Mouse (Mus musculus) neural tube, embryonic 14.5 days (tissue): ENCODE data around the gene Ankrd49. TPM values are rescaled to one million over a fixed set of nuclear protein-coding genes. Genes with fewer than 3 reads are reported as not detected.

Experiments used
- ATAC-seq: fragments of 200-750 bp; cut with Nextera tagmentation; 2 replicates; pipeline ENCODE4 v1.8.0; 2017; ENCODE audit warnings: low read depth, mild to moderate bottlenecking, moderate TSS enrichment, moderate library complexity
- H3K27ac ChIP-seq: fragments of 300-500 bp; sonication (generic); 2 replicates; pipeline ENCODE4 v1.5.1; 2014; ENCODE audit warnings: low read depth, mild to moderate bottlenecking, control low read depth, low read length, moderate library complexity, mixed read lengths
- H3K27me3 ChIP-seq: fragments of 300-500 bp; sonication (generic); 2 replicates; pipeline ENCODE4 v1.6.1; 2014; ENCODE audit warnings: low read length; ENCODE audit not compliant: control insufficient read depth, insufficient read depth
- H3K36me3 ChIP-seq: fragments of 300-500 bp; sonication (generic); 2 replicates; pipeline ENCODE4 v1.6.1; 2014; ENCODE audit warnings: low read length, mixed read lengths; ENCODE audit not compliant: control insufficient read depth, insufficient read depth
- H3K4me1 ChIP-seq: fragments of 300-500 bp; sonication (generic); 2 replicates; pipeline ENCODE4 v1.6.1; 2014; ENCODE audit warnings: low read length; ENCODE audit not compliant: control insufficient read depth, insufficient read depth
- H3K4me2 ChIP-seq: fragments of 300-500 bp; sonication (generic); 2 replicates; pipeline ENCODE4 v1.6.1; 2014; ENCODE audit warnings: mild to moderate bottlenecking, low read depth, low read length, control low read depth
- H3K4me3 ChIP-seq: fragments of 300-500 bp; sonication (generic); 2 replicates; pipeline ENCODE4 v1.5.1; 2014; ENCODE audit warnings: low read depth, low read length, control low read depth, mixed read lengths
- H3K9ac ChIP-seq: fragments of 300-500 bp; sonication (generic); replicated peaks from 2 replicates; pipeline ENCODE4 v1.6.1; 2014; ENCODE audit warnings: low read depth, mild to moderate bottlenecking, control low read depth, low read length, mixed read lengths
- H3K9me3 ChIP-seq: fragments of 300-500 bp; sonication (generic); 2 replicates; pipeline ENCODE4 v1.6.1; 2016; ENCODE audit warnings: low read length; ENCODE audit not compliant: control insufficient read depth
- WGBS: fragments of 180-500 bp; shearing (Covaris S2); extraction: QIAGEN DNeasy Blood & Tissue Kit; methylation state at CpG from one replicate; pipeline ENCODE4 v1.1.7; 2014; 5-methylcytosine and 5-hydroxymethylcytosine counted together
- polyA plus RNA-seq: library from polyadenylated mRNA; unstranded; fragments of >200 nt; fragmentation: Nextera tagmentation; extraction: Ambion mirVana; gene quantifications from 2 replicates; pipeline ENCODE4 v1.2.1, GENCODE M21; 2014

The Ankrd49 gene
- polyA plus RNA-seq, 1 experiment from 2014 or later: 25.9 TPM

- ATAC-seq: no peak
These were observed 30.7 kb downstream of the Ankrd49 start for GRCm38 (mm10) chr9:14753947-14754346.

DNA sequence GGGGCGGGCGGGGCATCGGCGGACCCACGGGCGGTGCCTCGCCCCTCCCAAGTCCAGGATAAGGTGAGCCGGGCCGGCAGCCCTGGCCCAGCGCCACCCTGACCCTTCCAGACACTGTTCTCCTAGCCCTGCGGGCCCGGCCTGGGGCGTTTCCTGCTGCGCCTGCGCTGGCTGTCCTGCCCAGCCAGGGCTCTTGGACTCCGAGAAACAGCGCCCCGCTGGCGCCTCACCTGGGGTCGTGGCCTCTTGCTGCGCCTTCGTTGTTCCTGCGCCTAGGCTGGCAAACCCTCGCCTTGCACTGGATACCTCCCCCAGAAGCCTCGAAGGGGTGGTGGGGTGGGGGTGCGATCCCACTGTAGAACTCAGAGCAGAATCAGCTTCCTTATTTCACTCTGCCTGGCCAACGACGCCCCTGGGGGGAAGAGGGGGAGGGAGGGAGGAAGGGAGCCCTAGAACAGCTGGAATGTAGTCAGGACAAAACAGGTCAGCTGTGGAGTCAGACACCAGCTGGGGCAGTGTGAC lies 32.6 kb downstream of the Ankrd49 start, which contains the start of gene Fut4:
Gene Fut4 (minus strand): TSS at position 393 of the 522 bp plus-strand sequence.
- H3K27ac ChIP-seq: no peak within 1 kb of the TSS
- peak within 1 kb of the TSS; percentile 66 for H3K9ac ChIP-seq
- no peaks in the 10 kb centered on the region for H3K36me3 ChIP-seq
- H3K4me2 ChIP-seq: peak within 1 kb of the TSS; percentile 91
- peak; percentile 85 for ATAC-seq
- WGBS: 1% methylated on average over 28 of the region's 28 CpGs
- peak within 1 kb of the TSS; percentile 46 for H3K4me3 ChIP-seq
- no peaks in the 10 kb centered on the region for H3K27me3 ChIP-seq
- 0 out of 2 replicates have a peak, but pooled peaks cover 6% of the 10 kb centered on the region for H3K4me1 ChIP-seq
- H3K9me3 ChIP-seq: no peaks in the 10 kb centered on the region

More at GRCm38 (mm10) chr9:14753947-14754346, 30.7 kb downstream of the Ankrd49 start:
- H3K4me2 ChIP-seq: no peak overlapping the region
- no peak overlapping the region for H3K9ac ChIP-seq
- no peaks in the 10 kb centered on the region for H3K9me3 ChIP-seq
- no peak overlapping the region for H3K27ac ChIP-seq
- H3K4me1 ChIP-seq: 0 out of 2 replicates have a peak, but pooled peaks cover 6% of the 10 kb centered on the region
- H3K36me3 ChIP-seq: no peaks in the 10 kb centered on the region
- no peak overlapping the region for H3K4me3 ChIP-seq
- H3K27me3 ChIP-seq: no peaks in the 10 kb centered on the region

DNA sequence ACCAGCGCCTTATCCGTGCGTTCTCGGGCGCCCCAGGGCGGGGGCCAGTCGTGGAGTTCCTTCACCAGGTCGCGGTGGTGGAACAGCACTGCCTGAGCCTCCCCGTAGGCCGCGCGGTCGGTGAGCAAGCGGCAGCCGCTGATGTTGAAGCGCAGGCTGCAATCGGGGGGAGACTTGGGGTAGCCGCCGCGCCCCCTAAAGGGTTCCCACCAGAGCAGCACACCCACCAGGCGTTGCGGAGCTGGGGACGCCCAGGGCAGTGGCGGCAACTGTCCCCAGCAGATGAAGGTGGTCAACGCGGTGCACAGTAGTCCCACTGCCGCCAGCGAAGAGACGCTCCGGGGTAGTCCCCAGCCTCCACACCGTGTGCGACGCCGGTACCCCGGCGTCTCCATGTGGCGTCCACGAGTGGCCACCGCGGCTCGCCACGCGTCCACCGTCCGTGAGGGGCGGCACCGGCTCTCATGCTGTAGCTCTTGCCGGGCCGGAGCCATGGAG lies 33.1 kb downstream of the Ankrd49 start:
- H3K4me1 ChIP-seq: 0 out of 2 replicates have a peak, but pooled peaks cover 6% of the 10 kb centered on the region
- peak overlapping the region; percentile 91 for H3K4me2 ChIP-seq
- H3K9me3 ChIP-seq: no peaks in the 10 kb centered on the region
- H3K27ac ChIP-seq: no peak overlapping the region
- H3K27me3 ChIP-seq: no peaks in the 10 kb centered on the region
- WGBS: under 1% methylated on average over 50 of the region's 50 CpGs
- H3K9ac ChIP-seq: peak overlapping the region; percentile 66
- H3K4me3 ChIP-seq: peak overlapping the region; percentile 46
- H3K36me3 ChIP-seq: no peaks in the 10 kb centered on the region
- peak; percentile 87 for ATAC-seq

GRCm38 (mm10) chr9:14750901-14751502 lies 33.7 kb downstream of the Ankrd49 start:
- H3K36me3 ChIP-seq: no peaks in the 10 kb centered on the region
- no peaks in the 10 kb centered on the region for H3K9me3 ChIP-seq
- H3K27ac ChIP-seq: no peak overlapping the region
- H3K4me1 ChIP-seq: 0 out of 2 replicates have a peak, but pooled peaks cover 6% of the 10 kb centered on the region
- H3K27me3 ChIP-seq: no peaks in the 10 kb centered on the region
- peak overlapping the region; percentile 46 for H3K4me3 ChIP-seq
- WGBS: 56% methylated on average over 42 of the region's 42 CpGs
- H3K9ac ChIP-seq: peak overlapping the region; percentile 66
- peak; percentile 6 for ATAC-seq
- peak overlapping the region; percentile 91 for H3K4me2 ChIP-seq

DNA sequence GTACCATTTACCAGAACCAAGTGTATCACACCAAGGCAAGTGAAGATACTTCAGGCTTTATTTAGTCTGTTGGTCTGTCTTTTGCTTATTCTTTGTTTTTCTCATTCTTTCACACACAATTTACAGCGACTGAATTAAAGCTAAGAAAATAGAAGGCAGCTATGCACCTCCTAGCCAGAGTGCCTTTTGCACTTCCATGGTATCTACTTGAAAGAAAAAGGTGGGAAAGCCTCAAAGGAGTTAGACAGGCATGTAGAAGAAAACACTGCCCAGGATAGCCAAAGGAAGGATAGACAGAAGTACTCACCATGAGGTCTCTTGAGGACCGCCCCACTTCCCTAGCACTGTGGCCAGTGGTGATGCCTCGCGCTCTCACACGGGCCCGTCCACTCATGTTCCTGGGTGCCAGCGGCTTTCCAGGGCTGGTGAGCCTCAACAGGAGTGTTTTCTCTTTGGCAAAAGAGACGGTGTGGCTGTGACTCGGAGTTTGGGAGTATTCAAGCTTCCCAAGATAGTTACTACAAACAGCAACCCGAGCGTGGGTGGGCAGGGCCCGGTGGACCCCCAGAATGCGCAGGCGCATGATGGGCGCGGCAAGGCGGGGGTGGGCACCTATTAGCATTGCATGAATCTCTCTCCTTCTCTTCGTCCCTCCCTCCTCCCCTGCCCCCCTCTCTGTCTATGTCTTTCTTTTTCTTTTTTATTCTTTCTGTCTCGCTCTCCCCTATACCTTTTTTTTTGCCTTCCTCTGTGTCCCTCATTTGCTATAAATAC lies 44.3 kb downstream of the Ankrd49 start, which contains the start of gene Piwil4:
Gene Piwil4 (minus strand): TSS at position 583 of the 774 bp plus-strand sequence.
- Histone ChIP-seq H3K4me1 (no peaks in the 10 kb centered on the region), H3K9ac (no peak within 1 kb of the TSS), H3K36me3 (no peaks in the 10 kb centered on the region), H3K27ac (no peak within 1 kb of the TSS), H3K4me3 (no peak within 1 kb of the TSS), H3K27me3 (no peaks in the 10 kb centered on the region), H3K4me2 (no peak within 1 kb of the TSS), H3K9me3 (no peaks in the 10 kb centered on the region)
- ATAC-seq: no peak
- WGBS: 88% methylated on average over 19 of the region's 19 CpGs

DNA sequence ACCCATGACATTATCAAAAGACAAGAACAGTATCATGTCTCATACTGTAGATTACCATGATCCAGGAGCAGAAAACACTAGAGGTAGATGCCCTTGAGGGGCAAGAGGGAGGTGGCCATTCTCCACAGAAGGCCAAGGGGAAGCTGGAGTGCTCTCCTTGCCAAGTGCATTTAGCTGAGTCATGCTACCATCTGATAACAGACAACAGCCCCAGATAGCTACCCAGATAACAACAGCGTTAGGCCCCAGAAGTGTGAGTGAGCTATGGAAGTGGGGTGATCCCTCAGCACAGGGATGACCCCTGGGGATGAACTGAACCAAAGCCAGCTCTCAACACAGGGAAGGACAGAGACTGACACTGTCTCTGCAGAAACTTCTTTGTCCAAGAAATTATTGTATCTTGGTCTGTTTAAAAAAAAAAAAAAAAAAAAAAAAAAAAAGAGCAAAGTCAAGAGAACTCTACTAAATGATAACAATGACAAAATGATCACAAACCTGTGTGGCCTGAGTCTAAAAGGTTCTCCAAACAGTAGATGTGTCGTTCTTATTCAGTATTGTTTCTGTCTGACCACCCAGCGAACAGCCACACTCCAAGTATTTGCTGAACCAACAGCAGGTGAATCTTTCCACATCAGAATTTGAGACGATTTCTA lies 45.0 kb downstream of the Ankrd49 start:
- no peak overlapping the region for H3K9ac ChIP-seq
- no peak overlapping the region for H3K4me3 ChIP-seq
- no peak overlapping the region for H3K27ac ChIP-seq
- H3K36me3 ChIP-seq: no peaks in the 10 kb centered on the region
- H3K4me2 ChIP-seq: no peak overlapping the region
- no peaks in the 10 kb centered on the region for H3K27me3 ChIP-seq
- ATAC-seq: no peak
- 80% methylated on average over 4 of the region's 4 CpGs for WGBS
- no peaks in the 10 kb centered on the region for H3K4me1 ChIP-seq
- no peaks in the 10 kb centered on the region for H3K9me3 ChIP-seq

GRCm38 (mm10) chr9:14730941-14731541 lies 53.6 kb downstream of the Ankrd49 start:
- no peaks in the 10 kb centered on the region for H3K4me1 ChIP-seq
- no peak overlapping the region for H3K4me2 ChIP-seq
- ATAC-seq: no peak
- no peaks in the 10 kb centered on the region for H3K9me3 ChIP-seq
- H3K9ac ChIP-seq: no peak overlapping the region
- H3K36me3 ChIP-seq: no peaks in the 10 kb centered on the region
- H3K27ac ChIP-seq: no peak overlapping the region
- no peaks in the 10 kb centered on the region for H3K27me3 ChIP-seq
- H3K4me3 ChIP-seq: no peak overlapping the region
- 35% methylated on average over 9 of the region's 9 CpGs for WGBS
